21 mouse cellular contexts compared by ENCODE assay signal in the genomic region with DNA sequence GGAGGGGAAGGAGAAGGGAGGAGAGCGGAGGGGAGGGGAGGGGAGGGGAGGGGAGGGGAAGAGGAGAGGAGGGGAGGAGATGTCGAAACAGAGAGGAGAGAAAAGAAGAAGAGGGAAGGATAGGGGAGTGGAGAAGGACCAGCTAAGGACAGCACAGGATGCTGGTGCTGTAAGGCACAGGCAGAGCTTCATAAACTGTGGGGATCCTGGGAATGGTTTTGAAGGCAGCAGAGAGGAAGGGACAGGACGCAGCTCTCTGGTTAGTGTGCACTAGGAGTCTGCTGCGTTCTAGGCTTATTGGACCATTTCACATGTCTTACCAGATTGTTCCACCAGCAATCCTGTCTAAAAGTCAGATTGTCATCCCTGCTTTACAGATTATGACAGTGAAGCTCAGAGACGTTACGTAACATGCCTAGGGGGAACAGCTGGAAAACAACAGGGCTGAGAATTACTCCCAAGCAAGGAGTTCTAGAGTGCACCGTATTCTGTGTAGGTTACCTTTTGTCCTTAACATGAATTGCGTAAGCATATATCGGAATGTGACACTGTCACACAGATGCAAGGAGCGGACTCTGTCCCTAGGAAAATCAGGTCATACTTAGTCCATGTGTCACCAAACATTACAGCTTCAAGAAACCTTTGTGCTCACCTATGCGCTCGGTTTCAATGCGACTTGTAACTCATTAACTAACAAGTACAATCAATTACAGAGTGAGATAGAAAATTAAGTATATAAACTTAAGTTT. TPM values are rescaled to one million over a fixed set of nuclear protein-coding genes. Genes with fewer than 3 reads are reported as not detected.
A peak's percentile ranks its signal among the peaks of the same experiment; 100 is the strongest.
DNase-seq lines count a peak whose midpoint lies in the region; ATAC-seq and TF ChIP-seq lines count a peak whose summit lies in the region.
"Had no signal": no experiment of that assay in that cellular context is flagged by ENCODE, and none has a peak within 500 bp of the region (broad histone marks: within the 10 kb centered on the region; RNA-seq: fewer than 3 reads in every experiment).

No protein-coding gene starts in this region.

- peaks cover 8% of the 10 kb centered on the region for H3K4me1 ChIP-seq in liver, adult 2 months (ENCODE audit: control insufficient read depth, insufficient read depth, low read length)
- no peaks in the 10 kb centered on the region for H3K4me1 ChIP-seq in liver, postnatal 0 days (ENCODE audit: insufficient read depth)
- H3K4me1 ChIP-seq in neural tube, embryonic 15.5 days = no peaks in the 10 kb centered on the region
- H3K4me1 ChIP-seq: heart, embryonic 13.5 days; hindbrain, embryonic 13.5 days; limb, embryonic 10.5 days; megakaryocyte, embryonic 14.5 days had no signal

- no peaks in the 10 kb centered on the region for H3K79me2 ChIP-seq in liver, adult 2 months (ENCODE audit: control insufficient read depth, insufficient read depth, low read length)

- ATAC-seq in liver, postnatal 0 days = peak; percentile 92
- ATAC-seq in erythroid progenitor cell, adult 5-6 weeks (replicated peaks; ENCODE audit: low FRiP score, poor library complexity, severe bottlenecking) = no peak
- no peak for ATAC-seq in neural tube, embryonic 15.5 days (ENCODE audit: low FRiP score)
- ATAC-seq: inflammation-experienced regulatory T-cells, adult 6 months had no signal

- 30% methylated on average over 13 of the region's 13 CpGs for WGBS in liver, adult 2 months
- 57% methylated on average over 13 of the region's 13 CpGs for WGBS in liver, postnatal 0 days (ENCODE audit: insufficient replicate concordance)
- 82% methylated on average over 12 of the region's 13 CpGs for WGBS in neural tube, embryonic 15.5 days

- TF ChIP-seq EP300 in liver, postnatal 0 days (IDR thresholded peaks at IDR 0.05; ENCODE audit: low read depth) = peak; percentile 61; the same call in 1 of the 2 replicates

- no peaks in the 10 kb centered on the region for H3K9me3 ChIP-seq in liver, postnatal 0 days (ENCODE audit: low read length)
- H3K9me3 ChIP-seq in neural tube, embryonic 15.5 days (replicated peaks) = no peaks in the 10 kb centered on the region
- H3K9me3 ChIP-seq: heart, embryonic 13.5 days; hindbrain, embryonic 13.5 days; limb, embryonic 10.5 days; megakaryocyte, embryonic 14.5 days had no signal

- no peak for TF ChIP-seq CTCF in liver, adult 2 months (IDR thresholded peaks at IDR 0.05; ENCODE audit: low read depth, low read length)
- no peak for TF ChIP-seq CTCF in liver, postnatal 0 days (IDR thresholded peaks at IDR 0.05; ENCODE audit: low read depth)

- no peaks in the 10 kb centered on the region for H3K36me3 ChIP-seq in liver, adult 2 months (ENCODE audit: control insufficient read depth, insufficient read depth, low read length)
- no peaks in the 10 kb centered on the region for H3K36me3 ChIP-seq in liver, postnatal 0 days (replicated peaks; ENCODE audit: insufficient read depth, low read length)
- H3K36me3 ChIP-seq in neural tube, embryonic 15.5 days = no peaks in the 10 kb centered on the region
- H3K36me3 ChIP-seq: heart, embryonic 13.5 days; hindbrain, embryonic 13.5 days; limb, embryonic 10.5 days had no signal

- H3K4me3 ChIP-seq in liver, adult 2 months (ENCODE audit: insufficient read depth, low read depth, low read length) = 0 out of 2 replicates have a peak overlapping the region, but pooled peaks have one; percentile 3
- no peak overlapping the region for H3K4me3 ChIP-seq in liver, postnatal 0 days (ENCODE audit: low read depth, low read length)
- no peak overlapping the region for H3K4me3 ChIP-seq in neural tube, embryonic 15.5 days (replicated peaks)
- H3K4me3 ChIP-seq: heart, embryonic 13.5 days; hindbrain, embryonic 13.5 days; limb, embryonic 10.5 days; megakaryocyte, embryonic 14.5 days; myocyte had no signal

- H3K9ac ChIP-seq in liver, adult 2 months (ENCODE audit: low read depth, low read length) = peak overlapping the region; percentile 2
- no peak overlapping the region for H3K9ac ChIP-seq in liver, postnatal 0 days (replicated peaks)
- H3K9ac ChIP-seq in neural tube, embryonic 15.5 days (replicated peaks) = no peak overlapping the region
- H3K9ac ChIP-seq: heart, embryonic 13.5 days; hindbrain, embryonic 13.5 days; liver, embryonic 14.5 days had no signal

- H3K27me3 ChIP-seq in liver, adult 2 months (ENCODE audit: control insufficient read depth, insufficient read depth, low read length) = no peaks in the 10 kb centered on the region
- no peaks in the 10 kb centered on the region for H3K27me3 ChIP-seq in liver, postnatal 0 days (ENCODE audit: insufficient read depth, low read length)
- H3K27me3 ChIP-seq in neural tube, embryonic 15.5 days (replicated peaks) = no peaks in the 10 kb centered on the region
- H3K27me3 ChIP-seq: hindbrain, embryonic 13.5 days had no signal

- H3K27ac ChIP-seq in liver, adult 2 months (replicated peaks; ENCODE audit: insufficient read depth, low read depth, low read length) = no peak overlapping the region; the same call in 1 of the 2 replicates
- H3K27ac ChIP-seq in liver, postnatal 0 days (ENCODE audit: low read depth) = peak overlapping the region; percentile 44; the same call in 1 of the 2 replicates
- no peak overlapping the region for H3K27ac ChIP-seq in neural tube, embryonic 15.5 days (replicated peaks)
- H3K27ac ChIP-seq: heart, embryonic 13.5 days; hindbrain, embryonic 13.5 days; limb, embryonic 10.5 days; liver, embryonic 14.5 days had no signal

- peak; percentile 95 for DNase-seq in liver, adult 2 months (ENCODE audit: extremely low read depth, low read depth, low spot score)
- DNase-seq in liver = no peak
- peak; percentile 40 for DNase-seq in kidney, adult 9 months
- no peak for DNase-seq in liver, postnatal 0 days
- DNase-seq in cerebellum, postnatal 25 days = no peak
- DNase-seq: cerebellum, adult 18-20 months; lung, postnatal 14 days; midbrain, embryonic 14.5 days; retina, postnatal 1 day; thymus, adult 18-20 months had no signal

- H3K4me2 ChIP-seq in liver, postnatal 0 days (ENCODE audit: low read depth, low read length) = no peak overlapping the region
- H3K4me2 ChIP-seq in neural tube, embryonic 15.5 days = no peak overlapping the region
- H3K4me2 ChIP-seq: heart, embryonic 13.5 days; hindbrain, embryonic 13.5 days had no signal

- no peak for TF ChIP-seq POLR2A in liver, adult 2 months (IDR thresholded peaks at IDR 0.05; ENCODE audit: extremely low read depth, insufficient read depth, low read length)

RNA-seq across cellular contexts. Expression of a gene that starts 30.6 kb away (rescaled TPM):
- total RNA-seq in liver, adult 2 months (2014; rRNA removed) = under 0.01 TPM in 1 of 2 replicates, not detected in the other
- polyA plus RNA-seq in liver, adult 2 months (2012; rRNA removed) = 0.05 and 0.99 TPM in 2 replicates
- polyA plus RNA-seq in liver, postnatal 0 days (2015; fragmentation: Nextera tagmentation; extraction: Ambion mirVana) = 0.02 and 0.05 TPM in 2 replicates
- not detected in 2 replicates for total RNA-seq in erythroid progenitor cell, adult 5-6 weeks (2015; ENCODE audit: low replicate concordance)
- total RNA-seq in erythroid progenitor cell, adult 5-6 weeks (2017; ENCODE audit: low replicate concordance) = not detected in 2 replicates
- polyA plus RNA-seq in neural tube, embryonic 15.5 days (2015; fragmentation: Nextera tagmentation; extraction: Ambion mirVana) = 0.33 and 1.8 TPM in 2 replicates
- total RNA-seq: granulocyte monocyte progenitor cell, adult 5-6 weeks had no signal
- polyA plus RNA-seq: C2C12; inflammation-experienced regulatory T-cells, adult 6 months; limb, embryonic 10.5 days; liver, embryonic 14.5 days; myocyte had no signal

RNA-seq across cellular contexts. Expression of a gene that starts 43.2 kb away (rescaled TPM):
- total RNA-seq in liver, adult 2 months (2014; rRNA removed) = 1.9 and 3.2 TPM in 2 replicates
- polyA plus RNA-seq in liver, adult 2 months (2012; rRNA removed) = 0.33 and 0.39 TPM in 2 replicates
- polyA plus RNA-seq in liver, postnatal 0 days (2015; fragmentation: Nextera tagmentation; extraction: Ambion mirVana) = 0.18 and 0.33 TPM in 2 replicates
- 0.42 and 0.72 TPM in 2 replicates for total RNA-seq in erythroid progenitor cell, adult 5-6 weeks (2015; ENCODE audit: low replicate concordance)
- total RNA-seq in erythroid progenitor cell, adult 5-6 weeks (2017; ENCODE audit: low replicate concordance) = 0.39 TPM in 1 of 2 replicates, not detected in the other
- polyA plus RNA-seq in neural tube, embryonic 15.5 days (2015; fragmentation: Nextera tagmentation; extraction: Ambion mirVana) = 5.5 and 6.2 TPM in 2 replicates
- polyA plus RNA-seq: C2C12; inflammation-experienced regulatory T-cells, adult 6 months had no signal

Comparison
In these comparisons a context has a peak if more than half of its experiments do, and no peak if none do; other contexts are left out.
1. DNase-seq: peak in liver, adult 2 months (single experiment) and kidney, adult 9 months (single experiment); none in liver (single experiment), liver, postnatal 0 days (single experiment) and cerebellum, postnatal 25 days (0 of 2).